Mouse (Mus musculus) olfactory bulb, adult 2 months (tissue): Measurements from ENCODE around the gene H13. TPM values are rescaled to one million over a fixed set of nuclear protein-coding genes. Genes with fewer than 3 reads are reported as not detected.

ENCODE experiments used
- H3K27ac ChIP-seq: fragments of 200-500 bp; 2 replicates; pipeline ENCODE4 v1.5.1; 2012; ENCODE audit warnings: low read depth, low read length; ENCODE audit not compliant: insufficient read depth
- H3K4me1 ChIP-seq: fragments of 200-500 bp; 2 replicates; pipeline ENCODE4 v1.6.1; 2012; ENCODE audit warnings: low read length; ENCODE audit not compliant: control insufficient read depth, insufficient read depth
- H3K4me3 ChIP-seq: fragments of 200-500 bp; 2 replicates; pipeline ENCODE4 v1.5.1; 2012; ENCODE audit warnings: mild to moderate bottlenecking, low read depth, low read length, moderate library complexity; ENCODE audit not compliant: insufficient read depth
- CTCF ChIP-seq: fragments of 200-500 bp; IDR thresholded peaks from 2 replicates; pipeline ENCODE4 v1.5.1; 2012; ENCODE audit warnings: low read depth, mild to moderate bottlenecking, low read length, moderate library complexity; ENCODE audit not compliant: insufficient read depth
- POLR2A ChIP-seq: fragments of 200-500 bp; IDR thresholded peaks from 2 replicates; pipeline ENCODE4 v1.6.1; 2012; ENCODE audit warnings: mild to moderate bottlenecking, low read depth, low read length, moderate library complexity; ENCODE audit not compliant: insufficient read depth
- WGBS: fragments of 180-500 bp; shearing (Covaris S2); methylation state at CpG from one replicate; pipeline ENCODE4 v1.1.7; 2018; 5-methylcytosine and 5-hydroxymethylcytosine counted together
- polyA plus RNA-seq: library from polyadenylated mRNA; stranded (reverse); fragments of >200 nt; gene quantifications from 2 replicates; pipeline ENCODE4 v1.2.4, GENCODE M21; 2012; ENCODE audit warnings: low replicate concordance; ENCODE audit not compliant: missing spikeins, insufficient read depth, insufficient read length

Gene H13
- polyA plus RNA-seq, 1 experiment = not detected

DNA sequence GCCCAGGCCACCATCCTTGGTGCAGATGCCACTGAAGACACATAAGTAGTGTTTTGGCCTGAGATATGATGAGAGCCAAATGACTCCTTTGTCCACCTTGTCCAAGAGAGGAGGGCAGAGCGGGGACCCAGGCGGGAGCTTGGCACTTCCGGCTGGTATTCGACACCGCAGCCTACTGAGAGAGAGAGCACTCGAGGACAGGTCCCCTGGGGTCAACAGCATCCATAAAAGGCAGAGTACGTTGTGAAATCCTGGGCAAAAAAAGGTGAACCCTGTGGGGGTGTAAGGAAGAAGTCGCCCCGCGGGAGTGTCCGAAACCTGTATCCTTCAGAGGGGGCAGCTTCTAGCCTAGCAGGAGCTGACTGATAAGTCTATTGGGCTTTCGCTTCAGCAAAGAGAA is 2.9 kb downstream of the H13 start:
- H3K4me1 ChIP-seq = peaks cover 31% of the 10 kb centered on the region
- TF ChIP-seq CTCF (no peak), POLR2A (no peak)
- no peak overlapping the region for H3K27ac ChIP-seq
- 68% methylated on average over 12 of the region's 12 CpGs for WGBS
- 0 out of 2 replicates have a peak overlapping the region, but pooled peaks have one; percentile 82 for H3K4me3 ChIP-seq

DNA sequence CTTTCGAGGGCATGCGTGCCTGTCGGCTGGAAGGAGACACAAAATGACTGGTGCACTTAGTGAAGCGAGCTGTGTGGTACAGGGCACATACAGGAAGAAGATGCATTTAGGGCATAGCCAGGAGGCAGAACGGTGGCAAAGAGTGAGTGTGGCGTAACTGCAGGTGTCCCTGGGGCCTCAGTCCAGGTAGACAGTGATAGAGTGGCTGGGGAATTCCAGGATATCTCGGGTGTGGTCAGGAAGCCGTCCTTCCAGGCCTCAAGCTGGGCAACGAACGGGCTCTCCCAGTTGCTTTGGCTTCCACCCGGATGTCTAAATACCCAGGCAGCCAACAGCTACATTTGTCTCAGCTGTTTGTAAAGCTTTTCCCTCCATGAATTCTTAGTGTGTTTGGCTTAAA is 4.9 kb downstream of the H13 start:
- 67% methylated on average over 11 of the region's 11 CpGs for whole genome bisulfite sequencing
- no peak overlapping the region for H3K27ac ChIP-seq

DNA sequence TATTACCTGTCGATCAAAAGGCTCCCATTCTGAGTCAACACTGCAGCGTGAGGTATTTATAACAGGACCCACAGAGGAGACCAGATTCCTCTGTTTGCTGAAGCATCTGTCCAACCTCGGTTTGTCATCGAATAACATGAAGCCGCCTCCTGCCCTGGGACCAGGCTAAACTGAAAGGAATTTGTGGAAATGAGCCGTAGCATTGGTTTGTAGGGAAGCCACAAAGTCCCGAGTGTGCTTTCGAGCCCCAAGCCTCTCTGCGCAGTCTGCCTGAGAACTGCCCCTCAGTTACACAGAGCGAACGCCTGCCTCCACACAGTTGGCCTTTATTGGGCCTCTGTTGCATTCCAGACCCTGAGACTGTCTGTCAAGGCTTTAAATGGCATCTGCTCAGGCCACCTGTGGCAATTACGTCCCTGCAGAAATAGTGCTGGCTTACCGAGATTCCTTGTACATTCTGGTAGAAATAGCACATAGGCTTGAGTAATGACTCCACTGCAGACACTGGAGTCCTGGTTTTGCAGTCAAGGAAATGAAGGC is 6.1 kb downstream of the H13 start:
- no peak overlapping the region for H3K27ac ChIP-seq
- WGBS = 79% methylated on average over 13 of the region's 13 CpGs
- no peak for TF ChIP-seq POLR2A
- no peak for TF ChIP-seq CTCF
- H3K4me1 ChIP-seq = peaks cover 44% of the 10 kb centered on the region
- no peak overlapping the region for H3K4me3 ChIP-seq

More for the DNA sequence above, 4.9 kb downstream of the H13 start:
- TF ChIP-seq POLR2A = no peak
- no peak for TF ChIP-seq CTCF
- H3K4me3 ChIP-seq = no peak overlapping the region
- H3K4me1 ChIP-seq = peaks cover 36% of the 10 kb centered on the region

DNA sequence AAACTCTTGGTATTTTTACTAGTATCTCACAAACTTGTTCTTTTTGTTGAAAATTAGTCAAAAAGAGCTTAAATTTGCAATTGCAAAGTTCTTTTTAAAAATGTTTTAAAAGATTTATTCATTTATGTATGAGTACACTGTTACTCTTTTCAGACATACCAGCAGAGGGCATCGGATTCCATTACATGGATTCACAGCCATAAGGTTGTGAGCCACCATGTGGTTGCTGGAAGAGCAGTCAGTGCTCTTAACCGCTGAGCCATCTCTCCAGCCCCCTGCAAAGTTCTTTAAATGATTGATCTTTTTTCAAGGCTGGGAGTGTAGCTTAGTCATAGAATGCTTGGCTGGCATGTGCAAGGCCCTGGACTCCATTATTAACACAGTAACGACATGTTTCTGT is 9.0 kb downstream of the H13 start:
- peaks cover 22% of the 10 kb centered on the region for H3K4me1 ChIP-seq
- no peak overlapping the region for H3K27ac ChIP-seq
- no peak overlapping the region for H3K4me3 ChIP-seq
- TF ChIP-seq CTCF = no peak
- TF ChIP-seq POLR2A = no peak
- WGBS = 31% methylated on average over 3 of the region's 3 CpGs

DNA sequence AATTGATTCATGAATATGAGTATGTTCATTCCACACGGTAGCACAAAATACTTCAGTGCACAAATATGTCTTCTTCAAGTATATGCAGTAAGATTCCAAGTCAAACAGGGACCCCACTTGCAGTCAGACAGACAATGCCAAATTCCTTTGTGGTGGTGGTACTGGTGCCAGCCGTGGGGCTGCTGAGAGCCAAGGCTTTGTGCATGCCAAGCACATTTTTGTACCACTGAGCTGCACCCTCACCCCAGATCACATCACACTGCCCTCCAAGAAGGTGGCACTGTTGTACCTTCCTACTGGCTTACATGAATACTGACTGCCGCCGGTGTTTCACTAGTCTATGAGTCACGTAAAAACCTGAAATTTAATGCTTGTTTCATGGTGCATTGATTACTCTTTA is 9.7 kb downstream of the H13 start:
- TF ChIP-seq CTCF = no peak
- no peak for TF ChIP-seq POLR2A
- Histone ChIP-seq H3K4me1 (peaks cover 20% of the 10 kb centered on the region), H3K27ac (no peak overlapping the region), H3K4me3 (no peak overlapping the region)
- 59% methylated on average over 5 of the region's 5 CpGs for WGBS

DNA sequence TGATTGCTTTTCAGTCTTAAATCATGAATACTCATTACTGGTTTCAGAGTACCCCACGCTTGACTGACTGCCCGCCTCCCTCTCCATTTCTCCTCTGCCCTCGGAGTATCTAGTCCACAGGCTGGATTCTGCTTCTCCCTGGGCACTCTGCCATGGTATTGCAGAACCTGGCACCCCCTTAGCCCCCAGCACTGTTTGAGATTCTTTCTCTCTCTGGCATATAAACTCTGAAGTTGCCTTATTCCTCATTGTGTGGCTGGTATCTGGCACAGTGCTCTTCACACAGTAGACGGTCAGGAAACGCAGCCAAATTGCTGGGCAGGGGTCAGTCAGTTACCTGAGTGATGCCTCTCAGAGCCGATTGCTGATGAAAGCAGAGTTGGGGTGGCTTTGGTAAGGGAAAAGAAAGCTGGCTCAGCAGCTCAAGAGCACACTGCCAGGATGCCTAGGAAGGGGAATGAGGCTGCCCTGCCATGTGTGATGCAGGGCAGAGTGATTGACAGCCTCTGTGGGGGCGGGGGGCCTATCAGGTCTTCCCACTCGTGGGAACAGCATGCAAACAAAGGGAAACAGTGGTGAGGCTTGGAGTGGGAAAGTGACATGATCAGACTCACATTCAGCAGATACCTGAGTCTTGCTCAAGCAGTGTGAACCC is 10.6 kb downstream of the H13 start:
- Histone ChIP-seq H3K4me3 (no peak overlapping the region), H3K4me1 (peaks cover 16% of the 10 kb centered on the region; the same call in 1 of the 2 replicates), H3K27ac (no peak overlapping the region)
- 36% methylated on average over 8 of the region's 8 CpGs for WGBS
- TF ChIP-seq CTCF = no peak
- no peak for TF ChIP-seq POLR2A

DNA sequence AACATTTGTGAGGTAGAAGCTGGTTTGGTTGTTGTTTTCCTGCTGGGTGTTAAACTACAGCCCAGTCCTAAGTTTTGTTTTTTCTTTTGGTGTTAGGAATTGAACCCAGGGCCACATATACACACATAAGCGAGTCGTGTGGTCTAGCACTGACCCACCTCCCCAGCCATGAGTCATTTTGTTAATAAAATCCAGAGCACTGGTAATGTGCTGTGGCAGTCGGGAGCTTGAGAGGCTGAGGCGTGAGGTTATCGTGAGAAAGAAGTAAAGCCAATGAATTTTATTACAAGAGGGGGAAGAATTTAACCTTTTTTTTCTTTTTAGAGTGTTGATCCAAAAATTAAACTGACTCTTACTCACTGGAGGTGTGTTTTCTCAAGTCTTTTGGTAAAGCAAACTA is 13.8 kb downstream of the H13 start:
- WGBS = 85% methylated on average over 5 of the region's 5 CpGs
- Histone ChIP-seq H3K4me3 (no peak overlapping the region), H3K4me1 (peaks cover 11% of the 10 kb centered on the region; the same call in 1 of the 2 replicates), H3K27ac (no peak overlapping the region)
- TF ChIP-seq CTCF (no peak), POLR2A (no peak)

DNA sequence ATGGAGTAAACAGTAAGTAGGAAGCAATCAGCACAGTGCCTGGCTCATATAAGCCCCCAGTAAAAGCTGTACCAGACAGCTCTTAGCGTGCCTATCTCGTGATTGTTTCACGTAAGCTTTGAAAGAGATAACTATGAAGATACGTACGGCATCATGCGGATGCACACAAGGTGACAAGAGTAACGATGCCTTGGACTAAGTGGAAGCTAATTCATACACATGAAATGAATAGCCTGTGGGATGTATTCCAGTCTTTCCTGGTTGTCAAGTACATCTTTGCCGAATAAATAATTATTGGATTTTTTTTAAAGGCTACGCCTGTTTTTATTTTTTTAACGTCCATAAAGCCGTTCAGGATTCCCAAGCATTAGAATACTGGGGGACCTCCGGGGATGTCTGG is 17.1 kb downstream of the H13 start:
- H3K4me3 ChIP-seq = no peak overlapping the region
- 54% methylated on average over 12 of the region's 12 CpGs for WGBS

DNA sequence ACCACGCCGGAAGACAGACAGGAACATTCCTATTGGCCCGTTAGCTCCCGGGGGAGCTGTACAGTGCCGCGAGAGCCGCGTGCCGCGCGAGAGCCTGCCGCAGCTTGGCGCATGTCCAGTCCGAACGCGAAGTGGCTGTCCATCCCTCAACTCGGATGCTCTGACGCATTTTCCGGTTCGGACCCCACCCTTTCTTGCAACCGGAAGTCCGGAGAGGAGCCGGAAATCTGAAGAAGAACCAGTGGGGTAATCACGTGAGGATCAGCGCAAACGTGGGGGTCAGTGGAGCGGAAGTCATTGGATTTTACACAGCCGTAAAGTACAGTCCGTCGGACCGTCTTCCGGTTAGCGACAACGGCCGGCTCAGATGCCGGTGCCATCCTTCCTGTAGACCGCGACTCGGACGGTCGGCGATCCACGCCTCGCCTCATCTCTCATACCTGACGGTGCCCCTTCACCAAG is 17.6 kb downstream of the H13 start, which contains the start of gene Mcts2:
Mcts2 (plus strand) TSS at position 230 of the 462 bp plus-strand sequence.
- Histone ChIP-seq H3K4me1 (no peaks in the 10 kb centered on the region), H3K4me3 (peak within 1 kb of the TSS; percentile 53), H3K27ac (peak within 1 kb of the TSS; percentile 42)
- WGBS = 53% methylated on average over 45 of the region's 45 CpGs
- TF ChIP-seq POLR2A = no peak
- no peak for TF ChIP-seq CTCF

More for the DNA sequence above, 17.1 kb downstream of the H13 start:
- TF ChIP-seq POLR2A (no peak), CTCF (no peak)
- peak overlapping the region; percentile 23; the same call in 1 of the 2 replicates for H3K27ac ChIP-seq
- H3K4me1 ChIP-seq = no peaks in the 10 kb centered on the region
